Mouse (Mus musculus): ENCODE measurements at regions not wholly inside any gene's neighbourhood (a gene's known extent, or its start where the extent isn't known, plus 50 kb on each side); places are given as distances from the start of the nearest gene placed in this dataset.
"Not testable (repeated sequence)": the region's sequence is repeated elsewhere in the genome, so short reads cannot be mapped to it uniquely, and the experiment has no call there.

DNA sequence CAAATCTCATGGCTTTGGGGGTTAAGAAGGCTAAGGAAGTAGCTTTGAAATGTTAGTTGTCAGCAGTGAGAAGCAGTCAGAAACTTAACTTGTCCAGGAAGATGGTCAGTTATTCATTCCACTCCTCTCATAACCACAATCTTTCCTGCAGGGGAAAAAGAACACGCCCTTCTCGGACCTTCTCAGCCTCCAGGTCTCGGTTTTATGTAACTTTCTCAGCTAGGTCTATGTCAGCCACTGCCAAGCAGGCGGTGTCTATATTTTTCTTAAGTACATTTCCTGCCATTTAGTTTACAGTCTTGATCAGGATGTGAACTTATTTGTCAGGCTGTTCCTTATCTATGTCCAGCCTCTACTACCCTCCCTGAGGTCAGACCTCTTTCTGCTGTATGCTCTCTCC, 72.9 kb upstream of the Rmdn2 start:
- H3K9me3 ChIP-seq, result no peaks in the 10 kb centered on the region
- no peaks in the 10 kb centered on the region for H3K36me3 ChIP-seq
- no peak for DNase-seq (ENCODE audit: low spot score)
- 89% methylated on average over 4 of the region's 4 CpGs for WGBS
- no peaks in the 10 kb centered on the region for H3K27me3 ChIP-seq (ENCODE audit: insufficient read depth, poor library complexity, severe bottlenecking)
- H3K4me1 ChIP-seq (replicated peaks), result no peaks in the 10 kb centered on the region
- H3K4me3 ChIP-seq, result no peak overlapping the region
- H3K27ac ChIP-seq, result no peak overlapping the region

DNA sequence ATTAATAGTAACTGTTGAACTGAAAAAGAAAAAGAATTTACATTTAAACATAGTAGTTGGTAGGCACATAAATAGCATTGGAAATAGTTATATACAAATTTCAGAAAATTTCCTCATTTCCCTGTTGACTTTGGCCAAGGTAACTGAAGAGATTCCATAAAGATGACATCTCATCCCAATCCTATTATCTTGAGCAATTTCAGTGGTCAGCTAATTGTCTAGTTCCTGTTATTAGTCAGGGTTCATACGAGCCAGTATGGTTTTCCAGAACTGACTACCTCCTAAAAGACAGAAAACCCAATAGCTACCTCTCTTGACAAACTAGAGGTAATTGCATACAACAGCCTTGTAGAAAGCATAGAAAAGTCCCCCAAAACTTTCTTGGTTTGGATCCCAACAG, 71.6 kb upstream of the Rmdn2 start:
- 85% methylated on average over 1 of the region's 1 CpGs for WGBS
- Histone ChIP-seq H3K27ac (no peak overlapping the region), H3K4me1 (replicated peaks) (no peaks in the 10 kb centered on the region), H3K4me3 (no peak overlapping the region), H3K36me3 (no peaks in the 10 kb centered on the region), H3K9me3 (no peaks in the 10 kb centered on the region), H3K27me3 (ENCODE audit: insufficient read depth, poor library complexity, severe bottlenecking) (no peaks in the 10 kb centered on the region)
- no peak for DNase-seq (ENCODE audit: low spot score)

DNA sequence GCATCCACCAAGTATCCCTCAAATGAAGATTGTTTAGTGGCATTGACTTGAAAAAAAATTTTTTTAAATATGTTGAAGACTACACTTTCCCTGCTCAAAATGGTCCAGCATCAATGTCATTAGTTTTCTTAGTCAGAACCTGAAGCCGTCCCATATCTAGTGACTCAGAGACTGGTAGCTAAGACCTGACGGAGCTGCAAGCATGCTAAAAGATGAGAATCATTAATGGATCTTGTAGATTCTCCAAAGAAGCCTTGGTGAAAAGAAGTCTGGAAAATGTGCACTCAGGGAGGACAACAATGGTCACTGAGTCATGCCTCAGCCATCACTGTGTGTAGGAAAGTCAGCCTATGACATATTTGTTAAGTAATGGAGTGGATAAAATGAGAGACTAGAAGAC, 71.2 kb upstream of the Rmdn2 start:
- WGBS, result 90% methylated on average over 2 of the region's 2 CpGs
- no peak for DNase-seq (ENCODE audit: low spot score)
- Histone ChIP-seq H3K36me3 (no peaks in the 10 kb centered on the region), H3K4me3 (no peak overlapping the region), H3K27ac (no peak overlapping the region), H3K9me3 (no peaks in the 10 kb centered on the region), H3K27me3 (ENCODE audit: insufficient read depth, poor library complexity, severe bottlenecking) (no peaks in the 10 kb centered on the region), H3K4me1 (replicated peaks) (no peaks in the 10 kb centered on the region)

DNA sequence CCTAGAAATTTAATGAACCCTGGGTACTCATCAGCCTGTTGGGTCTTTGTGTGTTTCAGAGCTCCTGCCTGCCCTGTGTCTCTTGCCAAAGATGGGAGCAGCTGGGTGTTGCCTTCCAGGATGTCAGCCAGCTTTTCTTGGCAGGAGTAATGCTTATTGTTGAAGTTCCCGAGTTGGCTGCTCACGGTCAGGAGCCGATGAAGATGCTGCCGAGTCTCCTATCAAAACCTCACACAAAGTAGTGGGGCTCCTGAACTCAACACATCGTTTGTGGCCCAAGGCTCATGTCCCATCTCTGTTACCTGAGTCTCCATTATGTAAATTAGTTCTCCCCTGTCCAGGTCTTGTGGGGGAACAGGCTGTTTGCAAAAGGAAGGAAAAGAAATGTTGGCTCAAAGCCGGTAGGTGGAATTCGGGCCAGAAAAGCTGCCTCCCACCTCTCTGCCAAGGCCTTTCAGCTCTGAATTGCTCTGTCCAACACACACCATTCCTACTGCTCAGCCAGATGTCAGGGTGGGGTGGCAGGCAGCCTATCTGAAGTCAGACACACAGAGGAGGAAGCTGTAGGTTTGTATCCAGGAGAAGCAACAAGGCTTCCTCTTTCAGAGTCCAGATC, 67.6 kb upstream of the Rmdn2 start:
- no peak for DNase-seq (ENCODE audit: low spot score)
- H3K9me3 ChIP-seq, result no peaks in the 10 kb centered on the region
- H3K27ac ChIP-seq, result no peak overlapping the region
- no peaks in the 10 kb centered on the region for H3K4me1 ChIP-seq (replicated peaks)
- H3K4me3 ChIP-seq, result no peak overlapping the region
- no peaks in the 10 kb centered on the region for H3K27me3 ChIP-seq (ENCODE audit: insufficient read depth, poor library complexity, severe bottlenecking)
- no peaks in the 10 kb centered on the region for H3K36me3 ChIP-seq
- 89% methylated on average over 7 of the region's 7 CpGs for WGBS

DNA sequence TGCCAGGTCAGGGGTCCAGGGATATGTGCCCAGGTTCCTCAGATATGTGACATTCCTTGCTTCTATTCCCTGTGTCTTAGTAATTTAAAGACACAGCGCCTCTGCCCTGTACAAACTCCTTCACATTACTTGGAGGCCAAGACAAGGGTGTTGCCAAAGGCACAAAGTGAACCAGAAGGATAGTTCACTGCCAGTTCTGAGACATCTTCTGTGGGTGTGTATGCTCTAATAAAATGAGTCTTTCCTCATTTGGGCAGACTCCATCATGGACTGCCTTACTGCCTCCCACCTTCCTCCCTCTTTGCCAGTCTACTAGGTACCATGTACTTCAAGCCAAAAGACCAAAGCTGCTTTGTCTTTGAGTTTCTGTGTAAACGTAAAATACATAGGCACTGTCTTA, 65.8 kb upstream of the Rmdn2 start:
- no peak for DNase-seq (ENCODE audit: low spot score)
- no peak overlapping the region for H3K4me3 ChIP-seq
- H3K36me3 ChIP-seq, result no peaks in the 10 kb centered on the region
- no peaks in the 10 kb centered on the region for H3K27me3 ChIP-seq (ENCODE audit: insufficient read depth, poor library complexity, severe bottlenecking)
- H3K9me3 ChIP-seq, result no peaks in the 10 kb centered on the region
- no peaks in the 10 kb centered on the region for H3K4me1 ChIP-seq (replicated peaks)
- no peak overlapping the region for H3K27ac ChIP-seq
- 92% methylated on average over 2 of the region's 2 CpGs for WGBS

DNA sequence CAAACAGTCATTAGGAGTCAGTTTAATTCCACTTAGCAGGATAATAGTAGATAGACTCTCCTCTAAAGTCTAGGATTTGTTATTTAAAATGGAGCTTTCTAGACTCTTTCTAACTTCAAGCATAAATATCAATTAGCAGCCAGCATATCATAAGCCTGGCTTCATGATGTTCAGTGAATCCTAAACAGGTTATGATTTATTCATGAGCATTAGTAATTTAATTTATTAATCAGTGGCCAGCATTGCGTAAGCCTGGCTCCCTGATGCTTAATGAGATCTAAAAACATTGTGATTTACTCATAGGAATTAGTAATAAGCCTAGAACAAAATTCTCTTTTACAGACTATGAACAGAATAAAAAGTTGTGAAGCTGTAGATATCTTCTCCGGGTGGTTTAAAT, 64.6 kb upstream of the Rmdn2 start:
- Histone ChIP-seq H3K4me3 (no peak overlapping the region), H3K36me3 (no peaks in the 10 kb centered on the region), H3K4me1 (replicated peaks) (no peaks in the 10 kb centered on the region), H3K27me3 (ENCODE audit: insufficient read depth, poor library complexity, severe bottlenecking) (no peaks in the 10 kb centered on the region), H3K9me3 (no peaks in the 10 kb centered on the region), H3K27ac (no peak overlapping the region)
- no peak for DNase-seq (ENCODE audit: low spot score)
- 83% methylated on average over 2 of the region's 2 CpGs for WGBS

- H3K4me3 ChIP-seq, result no peak overlapping the region
- no peaks in the 10 kb centered on the region for H3K36me3 ChIP-seq
- 87% methylated on average over 3 of the region's 3 CpGs for WGBS
- no peak for DNase-seq (ENCODE audit: low spot score)
- no peak overlapping the region for H3K27ac ChIP-seq
- no peaks in the 10 kb centered on the region for H3K27me3 ChIP-seq (ENCODE audit: insufficient read depth, poor library complexity, severe bottlenecking)
- H3K4me1 ChIP-seq (replicated peaks), result no peaks in the 10 kb centered on the region
- no peaks in the 10 kb centered on the region for H3K9me3 ChIP-seq
These were observed 64.1 kb upstream of the Rmdn2 start for GRCm38 (mm10) chr17:79547524-79547923.

DNA sequence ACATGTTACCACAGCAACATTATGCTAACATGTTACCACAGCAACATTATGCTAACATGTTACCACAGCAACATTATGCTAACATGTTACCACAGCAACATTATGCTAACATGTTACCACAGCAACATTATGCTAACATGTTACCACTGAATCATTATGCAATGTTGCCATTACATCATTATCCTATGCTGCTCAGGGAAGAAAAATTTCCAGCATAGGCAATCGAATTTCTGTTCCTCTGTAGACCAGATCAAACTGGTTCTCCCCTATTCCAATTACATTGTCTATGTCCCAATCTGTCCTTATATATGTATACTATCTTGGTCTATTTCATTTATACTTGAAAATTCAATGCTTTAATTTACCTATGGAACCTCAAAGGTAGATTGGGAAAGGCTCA, 61.3 kb upstream of the Rmdn2 start:
- not testable (repeated sequence) for H3K27ac ChIP-seq; DNase-seq (ENCODE audit: low spot score); H3K36me3 ChIP-seq; H3K27me3 ChIP-seq (ENCODE audit: insufficient read depth, poor library complexity, severe bottlenecking); H3K4me3 ChIP-seq; H3K4me1 ChIP-seq (replicated peaks); H3K9me3 ChIP-seq
- WGBS, result 79% methylated on average over 1 of the region's 1 CpGs

DNA sequence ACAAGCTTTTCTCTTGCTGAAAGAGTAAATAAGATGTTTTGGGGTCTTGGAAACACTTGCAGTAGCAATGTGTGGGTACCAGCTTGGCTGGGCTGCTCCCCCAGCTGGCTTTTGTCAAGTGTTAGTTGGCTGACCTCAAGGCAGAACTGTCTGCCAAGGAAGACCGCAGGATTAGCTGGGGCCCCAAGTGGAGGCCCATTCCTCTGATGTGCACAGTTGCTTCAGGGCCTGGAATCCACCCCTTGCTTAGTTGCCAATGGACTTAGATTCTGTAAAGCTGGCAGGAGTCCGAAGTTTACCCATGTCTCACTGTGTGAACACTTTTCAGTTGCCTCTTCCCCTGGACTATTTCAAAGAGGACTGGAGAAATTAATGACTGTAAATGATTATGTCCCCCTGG, 57.8 kb upstream of the Rmdn2 start:
- Histone ChIP-seq H3K4me3 (no peak overlapping the region), H3K36me3 (no peaks in the 10 kb centered on the region), H3K9me3 (no peaks in the 10 kb centered on the region), H3K27ac (no peak overlapping the region), H3K27me3 (ENCODE audit: insufficient read depth, poor library complexity, severe bottlenecking) (no peaks in the 10 kb centered on the region), H3K4me1 (replicated peaks) (no peaks in the 10 kb centered on the region)
- 88% methylated on average over 2 of the region's 2 CpGs for WGBS
- no peak for DNase-seq (ENCODE audit: low spot score)

- Histone ChIP-seq H3K4me1 (replicated peaks) (no peaks in the 10 kb centered on the region), H3K36me3 (no peaks in the 10 kb centered on the region), H3K4me3 (no peak overlapping the region), H3K27ac (no peak overlapping the region), H3K9me3 (peaks cover 12% of the 10 kb centered on the region), H3K27me3 (ENCODE audit: insufficient read depth, poor library complexity, severe bottlenecking) (no peaks in the 10 kb centered on the region)
- 77% methylated on average over 1 of the region's 1 CpGs for WGBS
- DNase-seq (ENCODE audit: low spot score), result no peak
These were observed 56.1 kb upstream of the Rmdn2 start for GRCm38 (mm10) chr17:79555593-79555992.

Measured in hindbrain, embryonic 10.5 days (tissue).